Mouse (Mus musculus) olfactory bulb, adult 2 months (tissue): ENCODE results near the gene Cryba4. TPM values are rescaled to one million over a fixed set of nuclear protein-coding genes. Genes with fewer than 3 reads are reported as not detected.

ENCODE experiments used
- H3K27ac ChIP-seq: fragments of 200-500 bp; 2 replicates; pipeline ENCODE4 v1.5.1; 2012; ENCODE audit warnings: low read depth, low read length; ENCODE audit not compliant: insufficient read depth
- H3K4me1 ChIP-seq: fragments of 200-500 bp; 2 replicates; pipeline ENCODE4 v1.6.1; 2012; ENCODE audit warnings: low read length; ENCODE audit not compliant: control insufficient read depth, insufficient read depth
- H3K4me3 ChIP-seq: fragments of 200-500 bp; 2 replicates; pipeline ENCODE4 v1.5.1; 2012; ENCODE audit warnings: mild to moderate bottlenecking, low read depth, low read length, moderate library complexity; ENCODE audit not compliant: insufficient read depth
- CTCF ChIP-seq: fragments of 200-500 bp; IDR thresholded peaks from 2 replicates; pipeline ENCODE4 v1.5.1; 2012; ENCODE audit warnings: low read depth, mild to moderate bottlenecking, low read length, moderate library complexity; ENCODE audit not compliant: insufficient read depth
- POLR2A ChIP-seq: fragments of 200-500 bp; IDR thresholded peaks from 2 replicates; pipeline ENCODE4 v1.6.1; 2012; ENCODE audit warnings: mild to moderate bottlenecking, low read depth, low read length, moderate library complexity; ENCODE audit not compliant: insufficient read depth
- WGBS: fragments of 180-500 bp; shearing (Covaris S2); methylation state at CpG from one replicate; pipeline ENCODE4 v1.1.7; 2018; 5-methylcytosine and 5-hydroxymethylcytosine counted together
- polyA plus RNA-seq: library from polyadenylated mRNA; stranded (reverse); fragments of >200 nt; gene quantifications from 2 replicates; pipeline ENCODE4 v1.2.4, GENCODE M21; 2012; ENCODE audit warnings: low replicate concordance; ENCODE audit not compliant: missing spikeins, insufficient read depth, insufficient read length

Cryba4 gene
- polyA plus RNA-seq, 1 experiment, result not detected

DNA sequence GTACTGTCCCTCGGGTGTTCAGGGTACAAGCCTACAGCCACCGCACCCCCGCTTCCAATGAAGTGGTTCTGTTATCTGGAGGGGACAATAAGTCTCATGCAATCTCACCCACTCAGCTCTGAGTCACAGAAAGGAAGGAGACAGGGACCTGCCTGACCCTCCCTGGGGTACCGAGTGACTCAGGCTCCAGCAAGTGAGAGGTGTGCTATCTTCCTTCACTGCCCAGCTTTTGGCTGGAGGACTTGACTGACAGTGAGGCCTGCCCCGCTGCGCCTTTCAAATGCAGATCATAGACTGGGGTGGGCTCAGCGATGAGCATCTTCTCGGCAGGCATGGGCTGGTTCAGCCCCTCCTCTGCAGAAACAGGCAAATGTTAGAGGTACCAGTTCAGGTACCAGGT lies 42.8 kb upstream of the Cryba4 start:
- Histone ChIP-seq H3K4me3 (no peak overlapping the region), H3K27ac (no peak overlapping the region), H3K4me1 (peaks cover 71% of the 10 kb centered on the region)
- TF ChIP-seq CTCF (no peak), POLR2A (no peak)
- WGBS, result 47% methylated on average over 8 of the region's 8 CpGs

DNA sequence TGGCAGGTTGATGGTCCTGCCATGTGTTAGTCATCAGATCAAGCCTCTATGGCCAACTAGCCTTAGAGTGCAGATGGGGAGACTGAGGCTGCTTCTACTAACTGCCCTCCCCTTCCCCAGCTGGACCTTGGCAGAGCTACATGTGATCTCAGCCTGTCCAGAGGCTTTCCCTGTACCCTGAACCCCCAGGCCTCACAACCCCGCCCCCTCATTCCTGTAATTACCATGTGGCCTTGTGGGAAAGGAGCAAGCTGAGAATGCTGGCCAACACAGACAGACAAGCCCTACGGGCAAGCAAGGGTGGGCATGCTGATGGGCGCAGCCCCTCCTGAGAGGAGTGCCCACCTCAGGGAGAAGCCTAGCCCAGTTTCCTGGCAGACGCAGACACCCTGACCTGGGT lies 42.4 kb upstream of the Cryba4 start:
- Histone ChIP-seq H3K27ac (no peak overlapping the region), H3K4me1 (peaks cover 67% of the 10 kb centered on the region), H3K4me3 (no peak overlapping the region)
- WGBS, result 75% methylated on average over 4 of the region's 4 CpGs
- TF ChIP-seq CTCF (no peak), POLR2A (no peak)

DNA sequence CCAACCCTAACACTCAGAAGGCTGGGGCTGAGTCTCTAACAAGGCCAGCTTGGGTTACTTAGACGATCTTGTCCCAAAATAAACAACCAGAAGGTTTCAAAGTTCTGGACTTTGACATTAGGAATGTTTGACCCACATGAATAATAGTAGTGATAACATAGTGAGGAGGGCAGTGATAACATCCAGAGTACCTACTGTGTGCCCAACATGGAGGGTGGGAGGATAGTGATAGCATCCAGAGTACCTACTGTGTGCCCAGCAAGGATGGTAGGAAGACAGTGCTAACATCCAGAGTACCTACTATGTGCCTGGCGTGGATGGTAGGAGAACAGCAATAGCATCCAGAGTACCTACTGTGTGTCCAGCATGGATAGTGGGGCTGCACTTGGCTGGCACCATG lies 41.5 kb upstream of the Cryba4 start:
- TF ChIP-seq POLR2A, result no peak
- TF ChIP-seq CTCF, result no peak
- Histone ChIP-seq H3K4me1 (peaks cover 61% of the 10 kb centered on the region), H3K27ac (no peak overlapping the region), H3K4me3 (no peak overlapping the region)
- 90% methylated on average over 2 of the region's 2 CpGs for WGBS

DNA sequence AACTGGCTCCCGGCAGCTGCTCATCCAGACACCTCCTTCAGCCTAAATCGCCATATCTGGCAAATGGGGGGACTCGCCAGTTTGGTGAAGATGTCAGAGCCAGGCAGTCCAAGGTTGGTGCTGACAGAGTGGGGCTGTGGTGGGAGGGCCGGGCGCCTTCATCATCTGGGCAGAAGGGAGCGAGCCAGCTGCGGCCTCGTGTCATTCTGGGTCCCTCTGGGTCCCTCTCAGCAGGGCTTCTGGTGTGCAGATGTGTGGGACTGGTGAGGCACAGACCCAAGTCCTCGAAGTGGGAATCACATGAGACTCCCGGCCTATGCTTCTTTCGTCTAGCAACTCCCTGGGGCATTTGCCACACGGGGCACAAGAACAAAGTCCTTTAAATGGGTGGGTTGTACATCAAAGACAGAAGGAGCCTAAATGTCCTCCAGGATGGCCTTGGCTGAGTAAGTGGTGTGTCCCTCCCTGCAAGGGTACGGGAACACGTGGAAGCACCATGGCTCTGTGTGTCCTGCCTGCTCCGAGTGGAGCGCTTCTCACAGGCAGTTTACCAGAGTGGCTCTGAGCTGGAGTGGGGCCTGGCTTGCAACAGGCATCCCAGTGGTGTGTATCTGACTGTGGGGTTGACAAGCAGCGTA lies 40.1 kb upstream of the Cryba4 start:
- Histone ChIP-seq H3K4me3 (no peak overlapping the region), H3K4me1 (peaks cover 63% of the 10 kb centered on the region), H3K27ac (no peak overlapping the region)
- TF ChIP-seq CTCF (no peak), POLR2A (no peak)
- 75% methylated on average over 17 of the region's 17 CpGs for WGBS

DNA sequence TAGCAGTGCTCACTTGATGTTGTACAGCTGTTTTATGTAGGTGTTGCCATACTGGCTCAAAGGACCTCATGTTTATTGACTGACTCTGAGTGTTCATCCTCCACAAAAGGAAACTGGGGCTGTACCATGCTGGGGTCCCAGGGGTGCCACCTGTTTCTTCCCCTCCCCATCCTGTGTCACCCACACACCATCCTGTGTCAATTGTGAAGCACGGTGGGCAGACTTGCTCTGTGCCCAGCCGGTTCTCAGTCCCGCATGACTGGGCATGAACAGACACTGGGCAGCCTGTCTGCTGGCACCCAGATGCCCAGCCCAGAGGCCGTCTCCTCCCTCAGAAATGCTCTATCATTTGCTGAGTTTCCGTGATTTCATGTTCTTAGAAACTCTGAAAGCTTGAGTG lies 39.5 kb upstream of the Cryba4 start:
- Histone ChIP-seq H3K27ac (no peak overlapping the region), H3K4me1 (peaks cover 58% of the 10 kb centered on the region), H3K4me3 (no peak overlapping the region)
- WGBS, result 73% methylated on average over 5 of the region's 5 CpGs
- TF ChIP-seq CTCF (no peak), POLR2A (no peak)

DNA sequence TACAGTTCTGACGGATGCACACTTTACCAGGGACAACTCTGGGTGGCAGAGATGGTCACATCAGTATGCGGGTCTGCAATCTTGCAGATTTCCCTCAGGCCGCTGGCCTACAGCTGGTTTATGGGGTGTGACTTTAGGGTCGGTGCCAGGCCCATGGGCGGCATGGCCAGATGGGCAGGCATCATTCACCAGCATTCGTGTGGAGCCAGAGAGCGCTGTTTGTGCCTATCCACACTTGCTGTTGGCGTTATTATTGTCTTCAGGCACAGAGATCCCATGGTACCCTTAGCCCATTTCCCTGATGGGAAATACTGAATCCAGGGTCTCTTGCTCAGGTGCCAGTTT lies 38.2 kb upstream of the Cryba4 start:
- Histone ChIP-seq H3K4me1 (peaks cover 50% of the 10 kb centered on the region), H3K27ac (no peak overlapping the region), H3K4me3 (no peak overlapping the region)
- TF ChIP-seq POLR2A (no peak), CTCF (no peak)
- WGBS, result 84% methylated on average over 8 of the region's 8 CpGs

DNA sequence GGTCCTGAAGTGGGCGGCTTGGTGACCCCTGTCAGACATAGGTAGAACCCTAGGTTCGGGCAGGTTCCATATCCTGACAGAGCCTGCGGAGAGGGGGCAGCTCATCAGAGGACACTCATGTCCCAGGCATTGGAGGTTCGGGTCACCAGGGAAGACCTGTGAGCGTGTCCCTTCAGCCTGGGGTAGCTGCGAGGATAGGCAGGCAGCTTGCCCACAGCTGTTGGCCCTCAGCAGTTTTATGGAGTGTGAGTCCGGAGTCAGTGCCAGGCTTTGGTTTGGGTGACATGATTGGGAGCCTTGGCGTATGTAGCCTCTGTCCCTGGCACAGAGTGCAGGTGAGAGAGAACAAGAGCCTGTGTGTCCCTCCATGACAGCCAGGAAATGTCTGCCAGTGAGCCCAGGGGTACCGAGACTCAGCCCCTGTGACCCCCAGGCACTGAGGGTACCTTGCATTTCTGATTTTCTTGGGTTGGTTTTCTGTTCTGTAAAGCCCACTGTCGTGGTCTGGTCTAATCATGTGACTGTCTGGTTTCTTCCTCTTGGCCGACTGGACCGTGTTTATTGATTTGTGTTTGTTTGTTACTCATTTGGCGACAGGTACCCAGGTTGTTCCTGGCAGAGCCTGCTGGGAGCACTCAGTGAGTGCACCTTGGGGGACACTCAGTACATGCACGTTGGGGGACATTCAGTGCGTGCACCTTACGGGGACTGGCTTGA lies 37.7 kb upstream of the Cryba4 start:
- H3K4me1 ChIP-seq, result peaks cover 48% of the 10 kb centered on the region
- TF ChIP-seq POLR2A (no peak), CTCF (no peak)
- no peak overlapping the region for H3K4me3 ChIP-seq
- WGBS, result 82% methylated on average over 16 of the region's 16 CpGs
- no peak overlapping the region for H3K27ac ChIP-seq

DNA sequence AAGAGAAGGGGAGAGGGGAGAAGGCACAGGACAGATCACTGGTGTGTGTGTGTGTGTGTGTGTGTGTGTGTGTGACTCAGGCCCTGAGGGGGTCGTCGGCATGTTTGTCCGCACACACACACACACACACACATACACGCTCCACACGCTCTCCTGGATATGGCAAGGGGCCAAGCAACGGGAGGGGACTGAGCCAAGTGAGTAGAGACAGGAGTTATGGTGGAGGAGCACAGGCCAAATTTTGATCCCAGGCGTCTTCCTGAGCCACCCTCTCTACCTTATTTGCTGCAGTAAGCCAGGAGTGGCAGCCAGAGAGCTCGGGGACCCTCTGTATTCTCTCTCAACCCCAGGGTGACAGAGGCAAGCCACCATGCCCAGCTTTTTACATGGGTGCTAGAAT lies 36.9 kb upstream of the Cryba4 start:
- no peak overlapping the region for H3K27ac ChIP-seq
- 67% methylated on average over 8 of the region's 8 CpGs for WGBS
- peaks cover 48% of the 10 kb centered on the region for H3K4me1 ChIP-seq
- no peak overlapping the region for H3K4me3 ChIP-seq
- TF ChIP-seq POLR2A, result no peak
- TF ChIP-seq CTCF, result no peak

DNA sequence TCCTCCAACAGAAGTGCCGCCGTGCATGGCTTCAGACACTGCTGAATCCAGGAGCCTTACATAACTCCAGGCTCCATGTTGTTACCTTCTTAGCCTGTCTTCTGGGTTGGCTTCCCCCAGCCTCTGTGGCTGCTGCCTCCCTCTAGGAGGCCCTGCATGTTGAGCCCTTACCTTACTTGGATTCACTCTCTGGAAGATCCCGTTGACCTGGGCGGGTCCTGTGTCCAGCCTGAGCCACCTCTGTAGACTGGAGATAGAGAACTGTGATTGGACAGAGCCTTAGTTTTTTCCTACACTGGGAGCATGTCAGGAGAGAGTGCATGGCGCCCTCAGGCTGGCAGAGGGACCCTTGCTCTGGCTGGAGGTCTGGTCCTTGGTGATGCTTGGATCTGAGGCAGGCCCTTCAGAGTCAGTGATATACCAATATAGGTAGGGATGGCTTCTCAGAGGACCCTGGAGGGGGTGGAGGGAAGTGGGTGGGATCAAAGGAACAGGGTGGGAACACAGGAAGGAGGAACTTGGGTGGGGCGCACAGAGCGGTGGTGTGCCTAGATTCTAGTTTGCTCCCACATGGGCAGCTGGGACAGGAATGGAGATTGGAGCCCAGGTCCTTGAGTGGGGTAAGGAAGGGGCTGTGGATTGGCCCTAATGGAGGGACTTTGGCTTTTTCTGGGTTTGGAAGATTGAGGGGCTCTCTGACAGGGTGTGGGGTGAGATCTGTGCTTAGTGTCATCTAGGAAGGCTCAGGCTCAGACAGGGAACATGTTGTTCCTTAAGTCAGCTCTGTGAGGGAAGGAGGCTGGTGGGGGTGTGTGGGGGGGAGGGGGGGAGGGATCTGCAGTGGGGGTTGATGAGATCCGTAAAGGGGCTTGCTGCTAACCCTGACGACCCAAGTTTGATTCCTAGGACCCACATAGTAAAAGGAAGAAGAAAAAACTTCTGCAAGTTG lies 36.1 kb upstream of the Cryba4 start:
- no peak overlapping the region for H3K4me3 ChIP-seq
- H3K4me1 ChIP-seq, result peaks cover 55% of the 10 kb centered on the region
- 87% methylated on average over 9 of the region's 9 CpGs for WGBS
- no peak for TF ChIP-seq CTCF
- no peak for TF ChIP-seq POLR2A
- no peak overlapping the region for H3K27ac ChIP-seq
